Mouse (Mus musculus) liver, adult 2 months (tissue): ENCODE measurements around the gene C130079G13Rik.

Experiments used
- CTCF ChIP-seq: fragments of 200-500 bp; IDR thresholded peaks from 2 replicates; pipeline ENCODE4 v1.5.1; 2011; ENCODE audit warnings: low read depth, low read length, control low read depth
- POLR2A ChIP-seq: fragments of 200-500 bp; IDR thresholded peaks from 2 replicates; pipeline ENCODE4 v1.6.1; 2011; ENCODE audit warnings: low read length, control low read depth; ENCODE audit not compliant: insufficient read depth; ENCODE audit errors: extremely low read depth

- TF ChIP-seq POLR2A (no peak), CTCF (no peak)
Measured at GRCm38 (mm10) chr3:59974591-59974990, 49.6 kb downstream of the C130079G13Rik start.
